Mouse (Mus musculus): ENCODE measurements around the gene Htra1.

The Htra1 gene

DNA sequence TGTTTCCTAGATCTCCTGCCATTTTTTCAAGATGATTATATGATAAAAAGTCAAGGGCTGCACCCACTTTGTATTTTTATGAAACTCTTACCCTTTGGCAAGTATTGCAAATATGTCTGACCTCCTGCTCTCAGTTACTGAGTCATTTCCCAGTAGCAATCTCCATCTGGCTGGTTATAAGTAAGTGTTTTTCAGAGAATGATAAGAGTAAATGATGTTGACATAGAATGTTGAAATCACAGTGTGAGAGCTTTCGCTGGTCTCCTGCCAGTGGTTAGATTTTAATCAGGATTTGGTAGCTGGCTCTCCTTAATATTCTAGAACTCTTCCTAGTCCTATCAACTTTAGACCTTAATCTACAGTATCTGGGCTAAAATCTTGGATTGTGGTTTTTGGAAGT is 76.0 kb downstream of the Htra1 start:
- DNase-seq (ENCODE audit: low spot score), result no peak

DNA sequence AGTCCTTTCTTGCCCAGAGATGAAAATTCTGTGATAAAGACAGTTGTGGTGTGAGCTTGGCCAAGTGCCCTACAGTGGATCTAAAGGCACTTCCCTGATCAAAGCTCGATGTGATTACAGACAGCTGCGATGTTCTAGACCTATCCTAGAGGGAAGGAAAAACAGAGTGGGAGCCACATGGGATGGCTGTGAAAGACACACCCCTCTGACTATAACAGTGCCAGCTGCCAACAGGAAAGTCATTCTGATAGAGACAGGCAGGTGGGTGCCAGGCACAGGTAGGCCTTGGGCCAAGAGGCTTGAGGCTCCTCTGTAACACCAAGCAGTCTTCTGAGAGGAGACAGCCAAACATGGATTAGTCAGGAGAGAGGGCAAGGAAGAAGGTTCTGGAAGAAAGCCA is 83.3 kb downstream of the Htra1 start:
- DNase-seq (ENCODE audit: low spot score), result no peak

DNA sequence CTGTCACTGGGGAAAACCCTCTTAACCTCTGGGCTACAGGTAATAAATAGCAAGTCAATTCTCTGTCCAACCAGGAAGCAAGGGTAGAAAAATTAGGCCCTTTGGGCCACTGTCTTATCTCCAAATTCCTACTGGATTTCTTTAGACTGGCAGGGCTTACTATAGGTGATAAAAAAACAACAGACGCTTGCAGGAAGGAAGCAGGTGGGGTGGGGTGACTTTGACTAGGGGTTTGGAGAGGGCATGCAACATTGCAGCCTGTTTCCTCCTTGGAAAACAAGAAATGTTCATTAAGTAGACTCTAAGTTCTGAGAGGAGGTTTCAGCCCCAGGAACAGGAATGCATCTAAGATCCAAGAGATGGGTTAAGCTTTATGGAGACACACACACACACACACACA is 88.9 kb downstream of the Htra1 start:
- DNase-seq (ENCODE audit: low spot score), result no peak

DNA sequence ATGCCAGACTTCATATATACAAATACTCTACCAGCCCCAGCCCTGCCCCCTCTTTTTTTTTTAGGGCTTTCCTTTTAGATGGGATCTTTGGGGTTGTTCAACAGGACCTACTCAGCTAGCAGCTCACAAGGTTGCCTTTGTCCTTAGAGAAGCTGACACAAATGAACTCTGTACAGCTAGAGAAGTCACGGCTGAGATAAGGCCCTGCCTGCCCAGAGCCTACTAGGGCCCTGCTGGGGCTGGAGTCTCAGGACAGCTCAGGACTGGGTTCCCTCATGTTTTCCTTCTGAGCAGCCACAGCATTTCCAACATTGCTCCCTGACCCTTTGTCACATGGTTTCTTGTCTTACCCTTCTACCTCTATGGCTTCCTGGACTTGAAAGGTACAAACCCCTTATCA is 91.6 kb downstream of the Htra1 start:
- no peak for DNase-seq (ENCODE audit: low spot score)

DNA sequence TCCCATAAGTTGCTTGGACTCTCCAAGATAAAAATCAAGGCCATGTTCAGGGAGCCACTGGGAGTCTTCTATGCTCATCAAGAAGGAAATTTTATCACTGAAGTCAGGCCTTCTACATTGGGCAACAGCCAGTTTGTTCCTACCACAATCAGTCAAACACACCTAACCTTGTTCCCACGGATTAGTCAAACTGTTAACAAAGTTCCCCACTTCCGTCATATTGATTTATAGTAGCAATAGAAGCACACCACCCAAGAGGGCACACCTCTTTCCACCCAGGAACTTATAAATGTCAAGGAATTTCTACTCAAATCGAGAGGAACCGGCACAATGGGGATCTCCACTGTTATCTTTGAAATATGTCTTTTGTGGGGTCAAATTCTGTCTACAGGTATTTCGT is 95.8 kb downstream of the Htra1 start, which contains the start of gene Dmbt1:
Gene Dmbt1 (plus strand): TSS at position 299 of the 400 bp plus-strand sequence.
- DNase-seq (ENCODE audit: low spot score), result no peak
